Mouse (Mus musculus) heart, adult 8-10 months (tissue): ENCODE data around the gene Kdm6a. TPM values are rescaled to one million over a fixed set of nuclear protein-coding genes. Genes with fewer than 3 reads are reported as not detected.

Source experiments
- DNase-seq: peaks from one replicate; pipeline ENCODE4 v3.0.0; 2022; ENCODE audit warnings: low spot score
- total RNA-seq, 4 experiments: library from RNA; stranded (reverse); gene quantifications; 2 replicates each; pipeline ENCODE4 v1.2.4; 2022

The Kdm6a gene
- 10 to 100 TPM; 13.7 to 42.3 (median 27.4) TPM for total RNA-seq

- peak; percentile 96 for DNase-seq
Observed at GRCm38 (mm10) chrX:18162192-18162857, at the start of gene Kdm6a. Kdm6a (plus strand) TSS chrX:18162575.

- no peak for DNase-seq
Observed at GRCm38 (mm10) chrX:18145557-18145956, 16.8 kb upstream of the Kdm6a start, which contains the start of gene Dusp21. Dusp21 (plus strand) TSS chrX:18145857.

GRCm38 (mm10) chrX:18160734-18161442 lies 1.5 kb upstream of the Kdm6a start:
- no peak for DNase-seq

GRCm38 (mm10) chrX:18161796-18162191 lies 581 bp upstream of the Kdm6a start:
- DNase-seq: no peak

GRCm38 (mm10) chrX:18162861-18163731 lies 721 bp downstream of the Kdm6a start:
- peak; percentile 13 for DNase-seq

- peak; percentile 20 for DNase-seq
Observed at GRCm38 (mm10) chrX:18163917-18164624, 1.7 kb downstream of the Kdm6a start.

GRCm38 (mm10) chrX:18165121-18165520 lies 2.7 kb downstream of the Kdm6a start:
- no peak for DNase-seq

- no peak for DNase-seq
Observed at GRCm38 (mm10) chrX:18166961-18167360, 4.6 kb downstream of the Kdm6a start.

GRCm38 (mm10) chrX:18168940-18169339 lies 6.6 kb downstream of the Kdm6a start:
- DNase-seq: no peak

- no peak for DNase-seq
Observed at GRCm38 (mm10) chrX:18174831-18175230, 12.5 kb downstream of the Kdm6a start.

GRCm38 (mm10) chrX:18177803-18178202 lies 15.4 kb downstream of the Kdm6a start:
- no peak for DNase-seq

GRCm38 (mm10) chrX:18179492-18179891 lies 17.1 kb downstream of the Kdm6a start:
- no peak for DNase-seq

GRCm38 (mm10) chrX:18187203-18187602 lies 24.8 kb downstream of the Kdm6a start:
- DNase-seq: peak; percentile 10

GRCm38 (mm10) chrX:18188293-18188692 lies 25.9 kb downstream of the Kdm6a start:
- no peak for DNase-seq

GRCm38 (mm10) chrX:18239572-18239971 lies 77.2 kb downstream of the Kdm6a start:
- no peak for DNase-seq

GRCm38 (mm10) chrX:18250621-18251020 lies 88.2 kb downstream of the Kdm6a start:
- DNase-seq: no peak

GRCm38 (mm10) chrX:18254767-18255166 lies 92.4 kb downstream of the Kdm6a start:
- peak; percentile 55 for DNase-seq

- no peak for DNase-seq
Observed at GRCm38 (mm10) chrX:18258238-18258809, 95.9 kb downstream of the Kdm6a start.

GRCm38 (mm10) chrX:18278561-18278960 lies 116.2 kb downstream of the Kdm6a start:
- peak; percentile 11 for DNase-seq

GRCm38 (mm10) chrX:18280134-18280533 lies 117.8 kb downstream of the Kdm6a start:
- no peak for DNase-seq
